Mouse (Mus musculus): ENCODE results near the gene Trim33. TPM values are rescaled to one million over a fixed set of nuclear protein-coding genes. Genes with fewer than 3 reads are reported as not detected.

Trim33 gene
- polyA plus RNA-seq (2017; shearing (Covaris generic)): 31.4 TPM

DNA sequence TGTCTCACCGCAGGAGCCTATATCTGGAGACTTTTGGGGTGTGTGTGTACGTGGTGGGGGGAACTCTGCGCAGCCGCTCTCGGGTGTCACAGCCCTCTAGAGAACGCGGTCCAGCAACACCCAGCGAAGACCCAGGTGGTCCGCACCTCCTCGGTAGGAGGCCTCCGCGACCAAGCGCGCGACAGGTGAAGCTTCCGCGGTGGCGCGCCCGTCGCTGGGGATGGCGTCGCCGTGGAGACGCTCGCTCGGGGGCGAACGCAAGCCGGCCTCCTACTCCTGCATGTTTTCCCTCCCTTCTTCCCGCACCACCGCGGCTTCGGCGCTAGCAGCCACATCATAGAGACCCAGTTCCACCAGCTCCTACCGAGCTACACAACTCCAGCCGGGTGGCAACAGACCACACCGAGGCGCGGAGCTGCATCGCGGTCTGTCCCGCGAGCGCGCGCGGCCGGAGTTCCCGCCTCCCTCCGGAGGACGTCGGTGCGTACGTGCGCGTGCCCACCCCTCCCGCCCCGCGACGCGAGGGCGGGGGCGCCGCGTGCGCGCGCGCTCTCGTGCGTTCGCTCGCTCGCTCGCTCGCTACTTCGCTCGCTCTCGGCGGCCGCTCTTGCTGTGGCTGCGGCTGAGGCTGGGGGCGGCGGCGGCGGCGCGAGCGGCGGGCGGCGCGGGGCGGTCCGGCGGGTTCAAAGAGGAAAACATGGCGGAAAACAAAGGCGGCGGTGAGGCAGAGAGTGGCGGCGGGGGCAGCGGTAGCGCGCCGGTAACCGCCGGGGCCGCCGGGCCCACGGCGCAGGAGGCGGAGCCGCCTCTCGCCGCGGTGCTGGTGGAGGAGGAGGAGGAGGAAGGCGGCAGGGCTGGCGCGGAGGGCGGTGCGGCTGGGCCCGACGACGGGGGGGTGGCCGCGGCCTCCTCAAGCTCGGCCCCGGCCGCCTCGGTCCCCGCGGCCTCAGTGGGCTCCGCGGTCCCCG is at the start of gene Trim33:
Gene Trim33, plus strand, starts transcription at position 112 of the 968 bp plus-strand sequence.

Other genes with a start within 250 kb of the Trim33 start
- gene Nras, start 221.0 kb upstream of the Trim33 start, polyA plus RNA-seq (2017; shearing (Covaris generic)): 52.8 TPM
- gene Ampd1, start 205.3 kb upstream of the Trim33 start, polyA plus RNA-seq (2017; shearing (Covaris generic)): 12.7 TPM
- 2.3 TPM for gene Dennd2c, start 176.7 kb upstream of the Trim33 start, polyA plus RNA-seq (2017; shearing (Covaris generic))
- 148 TPM for gene Bcas2, start 107.6 kb upstream of the Trim33 start, polyA plus RNA-seq (2017; shearing (Covaris generic))